Mouse (Mus musculus): ENCODE measurements around the gene Kit. TPM values are rescaled to one million over a fixed set of nuclear protein-coding genes. Genes with fewer than 3 reads are reported as not detected.

Gene Kit
- total RNA-seq, 2 experiments from 2014 or later: 11.7 to 12.5 TPM

DNA sequence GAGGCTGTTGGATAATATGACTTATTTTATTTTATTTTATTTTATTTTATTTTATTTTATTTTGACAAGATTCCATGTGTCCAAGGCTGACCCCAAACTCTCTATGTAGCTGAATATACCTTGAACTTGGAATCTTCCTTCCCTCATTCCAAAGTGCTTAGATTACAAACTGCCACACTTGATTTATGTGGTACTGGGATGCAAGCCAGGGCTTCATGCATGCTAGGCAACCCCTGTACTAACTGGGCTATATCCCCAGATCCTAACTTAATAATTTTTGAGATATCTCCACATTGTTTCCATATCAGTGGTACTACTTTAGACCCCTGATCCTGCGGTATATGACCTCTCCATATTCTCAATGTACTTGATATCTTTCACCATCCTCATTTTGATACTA is 130.7 kb downstream of the Kit start:
- DNase-seq (ENCODE audit: low spot score in 2 of 2): no peak
